Mouse (Mus musculus) CH12.LX (cell line): ENCODE measurements at regions not wholly inside any gene's neighbourhood (a gene's known extent, or its start where the extent isn't known, plus 50 kb on each side); places are given as distances from the start of the nearest gene placed in this dataset.

Experiments
- DNase-seq: peaks from one replicate; pipeline ENCODE4 v3.0.0-alpha.2; 2013; ENCODE audit errors: extremely low read depth
- H3K27ac ChIP-seq: 2 replicates; pipeline ENCODE4 v1.5.1; 2012; ENCODE audit warnings: low read depth, mild to moderate bottlenecking, control low read depth, moderate library complexity; ENCODE audit not compliant: insufficient read depth
- H3K27me3 ChIP-seq: replicated peaks from 2 replicates; pipeline ENCODE3; 2012; ENCODE audit warnings: inconsistent platforms
- H3K36me3 ChIP-seq, 2 experiments: replicated peaks in 1 of 2; 2 replicates each; pipeline versions ENCODE3 to v1.6.1; 2012; ENCODE audit warnings: inconsistent platforms in 1 of 2, low read length in 1 of 2, mild to moderate bottlenecking in 1 of 2, mixed read lengths in 1 of 2, moderate library complexity in 1 of 2; ENCODE audit not compliant: control insufficient read depth in 1 of 2, insufficient read depth in 1 of 2
- H3K4me1 ChIP-seq, 2 experiments: 2 replicates each; pipeline ENCODE4 v1.6.1; 2012; ENCODE audit warnings: inconsistent platforms in 1 of 2, moderate library complexity in 1 of 2; ENCODE audit not compliant: insufficient read depth in 2 of 2, control insufficient read depth in 1 of 2
- H3K4me2 ChIP-seq: 2 replicates; pipeline ENCODE4 v1.6.1; 2012; ENCODE audit warnings: low read depth, mild to moderate bottlenecking, control low read depth; ENCODE audit not compliant: poor library complexity, insufficient read depth, severe bottlenecking
- H3K4me3 ChIP-seq, 3 experiments: fragments of 150-350 bp in 1 of 3; sonication (generic) in 1 of 3; replicated peaks in 1 of 3; 2 replicates each; pipeline versions ENCODE3 to v1.5.1; 2011 to 2012; ENCODE audit warnings: low read depth in 2 of 3, low read length in 2 of 3, mild to moderate bottlenecking in 2 of 3, moderate library complexity in 2 of 3, control low read depth in 1 of 3, improper control_type of control experiment in 1 of 3, inconsistent platforms in 1 of 3, mixed read lengths in 1 of 3; ENCODE audit not compliant: poor library complexity in 1 of 3
- H3K79me2 ChIP-seq: replicated peaks from 2 replicates; pipeline ENCODE4 v1.6.1; 2012; ENCODE audit warnings: mild to moderate bottlenecking, moderate library complexity; ENCODE audit not compliant: control insufficient read depth, poor library complexity, insufficient read depth, severe bottlenecking; ENCODE audit errors: extremely low read depth
- H3K9ac ChIP-seq: 2 replicates; pipeline ENCODE4 v1.6.1; 2012; ENCODE audit warnings: low read depth, mild to moderate bottlenecking, control low read depth, moderate library complexity; ENCODE audit not compliant: insufficient read depth
- H3K9me3 ChIP-seq: replicated peaks from 2 replicates; pipeline ENCODE3; 2012; ENCODE audit warnings: low read length, inconsistent platforms, mixed read lengths
- BHLHE40 ChIP-seq: IDR thresholded peaks from 2 replicates; pipeline ENCODE4 v1.6.1; 2011; ENCODE audit warnings: mild to moderate bottlenecking, low read depth, low read length, improper control_type of control experiment
- CHD1 ChIP-seq: IDR thresholded peaks from 2 replicates; pipeline ENCODE4 v1.6.1; 2012; ENCODE audit warnings: low read depth, low read length, improper control_type of control experiment, inconsistent platforms
- CTCF ChIP-seq, 2 experiments: IDR thresholded peaks in 1 of 2; conservative IDR thresholded peaks in 1 of 2; 2 replicates each; pipeline ENCODE4 v1.5.1; 2011 to 2012; ENCODE audit warnings: low read depth in 2 of 2, low read length in 2 of 2, improper control_type of control experiment in 1 of 2, inconsistent platforms in 1 of 2, mild to moderate bottlenecking in 1 of 2, moderate library complexity in 1 of 2
- ELF1 ChIP-seq: IDR thresholded peaks from 2 replicates; pipeline ENCODE4 v1.6.1; 2014; ENCODE audit warnings: low read depth, mild to moderate bottlenecking, inconsistent platforms, low read length, improper control_type of control experiment
- EP300 ChIP-seq: IDR thresholded peaks from 2 replicates; pipeline ENCODE4 v1.6.1; 2011; ENCODE audit warnings: low read length, improper control_type of control experiment
- GABPA ChIP-seq: IDR thresholded peaks from 2 replicates; pipeline ENCODE4 v1.6.1; 2012; ENCODE audit warnings: low read depth, low read length, improper control_type of control experiment, inconsistent platforms; ENCODE audit not compliant: insufficient replicate concordance
- HCFC1 ChIP-seq: IDR thresholded peaks from 2 replicates; pipeline ENCODE4 v1.6.1; 2012; ENCODE audit warnings: low read depth, mild to moderate bottlenecking, inconsistent platforms, low read length, improper control_type of control experiment
- IRF4 ChIP-seq: IDR thresholded peaks from 2 replicates; pipeline ENCODE4 v1.6.1; 2014; ENCODE audit warnings: low read depth, mild to moderate bottlenecking, inconsistent platforms, low read length, improper control_type of control experiment
- JUND ChIP-seq: conservative IDR thresholded peaks from 2 replicates; pipeline ENCODE4 v1.6.1; 2011; ENCODE audit warnings: low read depth, low read length, improper control_type of control experiment
- KAT2A ChIP-seq: IDR thresholded peaks from 2 replicates; pipeline ENCODE4 v1.6.1; 2012; ENCODE audit warnings: low read length, improper control_type of control experiment, inconsistent platforms; ENCODE audit not compliant: insufficient replicate concordance
- MAZ ChIP-seq: IDR thresholded peaks from 2 replicates; pipeline ENCODE4 v1.6.1; 2012; ENCODE audit warnings: low read depth, mild to moderate bottlenecking, inconsistent platforms, low read length, improper control_type of control experiment, moderate library complexity
- MEF2A ChIP-seq: IDR thresholded peaks from 2 replicates; pipeline ENCODE4 v1.6.1; 2014; ENCODE audit warnings: low read depth, mild to moderate bottlenecking, inconsistent platforms, low read length, improper control_type of control experiment, borderline replicate concordance
- MXI1 ChIP-seq: IDR thresholded peaks from 2 replicates; pipeline ENCODE4 v1.6.1; 2011; ENCODE audit warnings: mild to moderate bottlenecking, low read depth, low read length, improper control_type of control experiment
- NELFE ChIP-seq: IDR thresholded peaks from 2 replicates; pipeline ENCODE4 v1.6.1; 2011; ENCODE audit warnings: low read depth, low read length, improper control_type of control experiment
- NRF1 ChIP-seq: IDR thresholded peaks from 2 replicates; pipeline ENCODE4 v1.6.1; 2014; ENCODE audit warnings: low read depth, mild to moderate bottlenecking, inconsistent platforms, low read length, improper control_type of control experiment, moderate library complexity
- POLR2A ChIP-seq: IDR thresholded peaks from 2 replicates; pipeline ENCODE4 v1.6.1; 2011; ENCODE audit warnings: low read depth, mild to moderate bottlenecking, improper control_type of control experiment, low read length
- RCOR1 ChIP-seq: conservative IDR thresholded peaks from 2 replicates; pipeline ENCODE4 v1.6.1; 2012; ENCODE audit warnings: low read depth, mild to moderate bottlenecking, inconsistent platforms, low read length, improper control_type of control experiment
- TCF12 ChIP-seq: IDR thresholded peaks from 2 replicates; pipeline ENCODE4 v1.6.1; 2014; ENCODE audit warnings: low read depth, mild to moderate bottlenecking, inconsistent platforms, low read length, improper control_type of control experiment
- UBTF ChIP-seq: IDR thresholded peaks from 2 replicates; pipeline ENCODE4 v1.6.1; 2012; ENCODE audit warnings: low read depth, mild to moderate bottlenecking, inconsistent platforms, low read length, improper control_type of control experiment, moderate library complexity
- USF1 ChIP-seq: IDR thresholded peaks from 2 replicates; pipeline ENCODE4 v1.6.1; 2014; ENCODE audit warnings: low read depth, mild to moderate bottlenecking, inconsistent platforms, low read length, improper control_type of control experiment
- USF2 ChIP-seq: conservative IDR thresholded peaks from 2 replicates; pipeline ENCODE4 v1.6.1; 2011; ENCODE audit warnings: low read depth, low read length, improper control_type of control experiment
- ZC3H11A ChIP-seq: IDR thresholded peaks from 2 replicates; pipeline ENCODE4 v1.6.1; 2012; ENCODE audit warnings: low read depth, mild to moderate bottlenecking, inconsistent platforms, low read length, improper control_type of control experiment
- ZKSCAN1 ChIP-seq: IDR thresholded peaks from 2 replicates; pipeline ENCODE4 v1.6.1; 2012; ENCODE audit warnings: low read depth, inconsistent platforms, low read length, improper control_type of control experiment, borderline replicate concordance
- ZMIZ1 ChIP-seq: IDR thresholded peaks from 2 replicates; pipeline ENCODE4 v1.6.1; 2012; ENCODE audit warnings: low read depth, mild to moderate bottlenecking, inconsistent platforms, low read length, improper control_type of control experiment
- ZNF384 ChIP-seq: IDR thresholded peaks from 2 replicates; pipeline ENCODE4 v1.6.1; 2012; ENCODE audit warnings: low read depth, low read length, improper control_type of control experiment, inconsistent platforms
- dilution Hi-C: fragments of 300-500 bp; cut with MboI; formaldehyde crosslinking; loops from 2 replicates; pipeline ENCODE4 v1.14.3; 2020; ENCODE audit warnings: low sequenced_read_pairs; ENCODE audit not compliant: extremely low pct_unique_long_range_greater_than_20kb, extremely low pct_ligation_motif_present
- in situ Hi-C: fragments of 300-500 bp; cut with MboI; formaldehyde crosslinking; loops from 3 replicates; pipeline ENCODE4 v1.14.3; 2019; ENCODE audit warnings: low sequenced_read_pairs, low pct_ligation_motif_present, low pct_unique_long_range_greater_than_20kb, mixed read lengths

- H3K4me3 ChIP-seq: no peak overlapping the region
- no peaks in the 10 kb centered on the region for H3K4me1 ChIP-seq
- DNase-seq: no peak
- TF ChIP-seq ZMIZ1 (no peak), BHLHE40 (no peak), KAT2A (no peak), POLR2A (no peak), UBTF (no peak), ZC3H11A (no peak), IRF4 (no peak), CHD1 (no peak), MEF2A (no peak), USF2 (no peak), HCFC1 (no peak), MXI1 (no peak), ELF1 (no peak), RCOR1 (no peak), EP300 (no peak), USF1 (no peak), JUND (no peak)
- H3K36me3 ChIP-seq: no peaks in the 10 kb centered on the region
- H3K9ac ChIP-seq: no peak overlapping the region
- H3K79me2 ChIP-seq: no peaks in the 10 kb centered on the region
- no peak overlapping the region for H3K27ac ChIP-seq
- H3K9me3 ChIP-seq: peaks cover 77% of the 10 kb centered on the region
- in situ Hi-C loops (no loop called here), dilution Hi-C loops (no loop called here)
- H3K27me3 ChIP-seq: no peaks in the 10 kb centered on the region
- H3K4me2 ChIP-seq: no peak overlapping the region
Observed at GRCm38 (mm10) chr16:7549568-7549967, 875.4 kb downstream of the Tmem114 start.

- dilution Hi-C loops: no loop called here
- TF ChIP-seq IRF4 (no peak), ZC3H11A (no peak), GABPA (no peak), NELFE (no peak), ZKSCAN1 (no peak), UBTF (no peak), MEF2A (no peak), ZNF384 (no peak), MAZ (no peak), RCOR1 (no peak), MXI1 (no peak), CTCF (conservative IDR thresholded peaks at IDR 0.05 in 1 of 2, IDR thresholded peaks at IDR 0.05 in 1 of 2; ENCODE audit: low read depth in 2 of 2, low read length in 2 of 2) (no peak), USF2 (no peak), NRF1 (no peak), TCF12 (no peak)
- peaks cover 60% of the 10 kb centered on the region for H3K9me3 ChIP-seq
- in situ Hi-C loops: no loop called here
- no peak overlapping the region for H3K27ac ChIP-seq
- H3K79me2 ChIP-seq: no peaks in the 10 kb centered on the region
- no peak for DNase-seq
- H3K9ac ChIP-seq: no peak overlapping the region
- no peaks in the 10 kb centered on the region for H3K36me3 ChIP-seq
- no peak overlapping the region for H3K4me3 ChIP-seq
- no peaks in the 10 kb centered on the region for H3K27me3 ChIP-seq
- H3K4me1 ChIP-seq: no peaks in the 10 kb centered on the region
- H3K4me2 ChIP-seq: no peak overlapping the region
Observed at GRCm38 (mm10) chr16:7544067-7544466, 880.9 kb downstream of the Tmem114 start.
